In genomic region chr2:181520118-181520935, GRCm38 (mm10) we compare ENCODE assay signal across 8 mouse cellular contexts. TPM values are rescaled to one million over a fixed set of nuclear protein-coding genes. Genes with fewer than 3 reads are reported as not detected.
A peak's percentile ranks its signal among the peaks of the same experiment; 100 is the strongest.
DNase-seq lines count a peak whose midpoint lies in the region; ATAC-seq lines count a peak whose summit lies in the region.

Gene Dnajc5 (plus strand): TSS chr2:181520485.

- peak; percentile 99 for DNase-seq in adrenal gland, adult (ENCODE audit: inconsistent age in 2 of 2, low spot score in 1 of 2)
- DNase-seq in embryo, embryonic 10.5 days (ENCODE audit: low spot score) = peak; percentile 98
- peak; percentile 98 for DNase-seq in gastrocnemius, postnatal 14 days
- DNase-seq in left cerebral cortex, postnatal 10 days (ENCODE audit: extremely low spot score in 1 of 2, low spot score in 2 of 2) = peak; percentile 97 to 99
- DNase-seq in right cerebral cortex, postnatal 25 days = peak; percentile 97
- peak; percentile 96 to 97 for DNase-seq in urinary bladder, postnatal 4 days (ENCODE audit: low spot score in 2 of 2)

- peak; percentile 92 for ATAC-seq in inflammation-experienced regulatory T-cells, adult 6 months
- peak; percentile 97 for ATAC-seq in megakaryocyte-erythroid progenitor cell, adult 5-6 weeks (replicated peaks; ENCODE audit: low FRiP score, low TSS enrichment, poor library complexity, severe bottlenecking)

- intact Hi-C loops in gastrocnemius, postnatal 14 days (cut with DNase I; ENCODE audit: low total_unique reads) = no loop called here
- intact Hi-C loops in left cerebral cortex, postnatal 10 days (cut with DNase I) = loop anchor here (5.0 kb wide), 1 partner anchor 57 kb away; no protein-coding TSS in a partner anchor

RNA-seq across cellular contexts. Expression of gene Dnajc5, which starts in this region (rescaled TPM):
- total RNA-seq in gastrocnemius, postnatal 14 days (2021) = 10 to 100 TPM; 47.8 to 51.8 TPM
- polyA plus RNA-seq in inflammation-experienced regulatory T-cells, adult 6 months (2017; shearing (Covaris generic)) = 10 to 100 TPM; 37.5 to 41.7 (median 39.3) TPM
- 100 to 1,000 TPM; 320 to 333 TPM for total RNA-seq in left cerebral cortex, postnatal 10 days (2021)
- 38.6 and 48.6 TPM in 2 replicates for total RNA-seq in megakaryocyte-erythroid progenitor cell, adult 5-6 weeks (2014; fragmentation: Nextera tagmentation)
- total RNA-seq in megakaryocyte-erythroid progenitor cell, adult 5-6 weeks (2017) = 34.9 and 38.1 TPM in 2 replicates

Comparison
In these comparisons a context has a peak if more than half of its experiments do, and no peak if none do; other contexts are left out.
1. Peak in every context shown above with its lines: DNase-seq and ATAC-seq.
2. RNA of gene Dnajc5 (total RNA-seq): 320 to 333 TPM in left cerebral cortex, postnatal 10 days; 47.8 to 51.8 TPM in gastrocnemius, postnatal 14 days and 34.9 to 48.6 TPM in megakaryocyte-erythroid progenitor cell, adult 5-6 weeks; every median in the first group is over 4 times any median in the second.